Mouse (Mus musculus): ENCODE data around the gene Nfia. TPM values are rescaled to one million over a fixed set of nuclear protein-coding genes. Genes with fewer than 3 reads are reported as not detected.

Nfia gene
- polyA plus RNA-seq, 1 experiment: 41.2 TPM

GRCm38 (mm10) chr4:97844899-97845298 is 72.4 kb downstream of the Nfia start:
- TF ChIP-seq POLR2A (IDR thresholded peaks at IDR 0.05; ENCODE audit: borderline replicate concordance, insufficient read depth, low read length) (no peak), CTCF (IDR thresholded peaks at IDR 0.05; ENCODE audit: borderline replicate concordance, insufficient read depth, low read depth, low read length) (no peak)
- Histone ChIP-seq H3K4me1 (ENCODE audit: control insufficient read depth, insufficient read depth, low read length) (no peaks in the 10 kb centered on the region; the same call in 1 of the 2 replicates), H3K4me3 (replicated peaks; ENCODE audit: insufficient read depth, low read depth, low read length) (no peak overlapping the region), H3K27me3 (ENCODE audit: control insufficient read depth, insufficient read depth, low read length) (no peaks in the 10 kb centered on the region), H3K27ac (ENCODE audit: insufficient read depth, low read length) (no peak overlapping the region)
- WGBS: 56% methylated on average over 6 of the region's 6 CpGs
- DNase-seq: no peak

GRCm38 (mm10) chr4:97847653-97848052 is 75.1 kb downstream of the Nfia start:
- no peak for DNase-seq
- H3K27ac ChIP-seq (ENCODE audit: insufficient read depth, low read length): no peak overlapping the region
- 83% methylated on average over 5 of the region's 5 CpGs for WGBS
- no peak overlapping the region for H3K4me3 ChIP-seq (replicated peaks; ENCODE audit: insufficient read depth, low read depth, low read length)
- H3K27me3 ChIP-seq (ENCODE audit: control insufficient read depth, insufficient read depth, low read length): no peaks in the 10 kb centered on the region
- no peaks in the 10 kb centered on the region for H3K4me1 ChIP-seq (ENCODE audit: control insufficient read depth, insufficient read depth, low read length)
- TF ChIP-seq CTCF (IDR thresholded peaks at IDR 0.05; ENCODE audit: borderline replicate concordance, insufficient read depth, low read depth, low read length) (no peak), POLR2A (IDR thresholded peaks at IDR 0.05; ENCODE audit: borderline replicate concordance, insufficient read depth, low read length) (no peak)

GRCm38 (mm10) chr4:97850991-97851390 is 78.5 kb downstream of the Nfia start:
- Histone ChIP-seq H3K4me3 (replicated peaks; ENCODE audit: insufficient read depth, low read depth, low read length) (no peak overlapping the region), H3K27ac (ENCODE audit: insufficient read depth, low read length) (no peak overlapping the region), H3K27me3 (ENCODE audit: control insufficient read depth, insufficient read depth, low read length) (no peaks in the 10 kb centered on the region), H3K4me1 (ENCODE audit: control insufficient read depth, insufficient read depth, low read length) (peaks cover under 1% of the 10 kb centered on the region; the same call in 1 of the 2 replicates)
- TF ChIP-seq CTCF (IDR thresholded peaks at IDR 0.05; ENCODE audit: borderline replicate concordance, insufficient read depth, low read depth, low read length) (no peak), POLR2A (IDR thresholded peaks at IDR 0.05; ENCODE audit: borderline replicate concordance, insufficient read depth, low read length) (no peak)
- WGBS: 93% methylated on average over 3 of the region's 3 CpGs
- DNase-seq: no peak

- Histone ChIP-seq H3K4me3 (replicated peaks; ENCODE audit: insufficient read depth, low read depth, low read length) (no peak overlapping the region), H3K27me3 (ENCODE audit: control insufficient read depth, insufficient read depth, low read length) (no peaks in the 10 kb centered on the region), H3K4me1 (ENCODE audit: control insufficient read depth, insufficient read depth, low read length) (peaks cover 3% of the 10 kb centered on the region; the same call in 1 of the 2 replicates), H3K27ac (ENCODE audit: insufficient read depth, low read length) (no peak overlapping the region)
- DNase-seq: no peak
- 90% methylated on average over 5 of the region's 5 CpGs for WGBS
- TF ChIP-seq POLR2A (IDR thresholded peaks at IDR 0.05; ENCODE audit: borderline replicate concordance, insufficient read depth, low read length) (no peak), CTCF (IDR thresholded peaks at IDR 0.05; ENCODE audit: borderline replicate concordance, insufficient read depth, low read depth, low read length) (no peak)
Measured at GRCm38 (mm10) chr4:97851698-97852097, 79.2 kb downstream of the Nfia start.

- Histone ChIP-seq H3K4me3 (replicated peaks; ENCODE audit: insufficient read depth, low read depth, low read length) (no peak overlapping the region), H3K27ac (ENCODE audit: insufficient read depth, low read length) (no peak overlapping the region), H3K4me1 (ENCODE audit: control insufficient read depth, insufficient read depth, low read length) (peaks cover 3% of the 10 kb centered on the region; the same call in 1 of the 2 replicates), H3K27me3 (ENCODE audit: control insufficient read depth, insufficient read depth, low read length) (no peaks in the 10 kb centered on the region)
- 80% methylated on average over 2 of the region's 2 CpGs for WGBS
- TF ChIP-seq POLR2A (IDR thresholded peaks at IDR 0.05; ENCODE audit: borderline replicate concordance, insufficient read depth, low read length) (no peak), CTCF (IDR thresholded peaks at IDR 0.05; ENCODE audit: borderline replicate concordance, insufficient read depth, low read depth, low read length) (no peak)
- DNase-seq: no peak
Measured at GRCm38 (mm10) chr4:97852626-97853025, 80.1 kb downstream of the Nfia start.

- peaks cover 8% of the 10 kb centered on the region for H3K4me1 ChIP-seq (ENCODE audit: control insufficient read depth, insufficient read depth, low read length)
- no peak overlapping the region for H3K4me3 ChIP-seq (replicated peaks; ENCODE audit: insufficient read depth, low read depth, low read length)
- H3K27me3 ChIP-seq (ENCODE audit: control insufficient read depth, insufficient read depth, low read length): no peaks in the 10 kb centered on the region
- WGBS: 87% methylated on average over 4 of the region's 4 CpGs
- H3K27ac ChIP-seq (ENCODE audit: insufficient read depth, low read length): no peak overlapping the region
- no peak for TF ChIP-seq POLR2A (IDR thresholded peaks at IDR 0.05; ENCODE audit: borderline replicate concordance, insufficient read depth, low read length)
- TF ChIP-seq CTCF (IDR thresholded peaks at IDR 0.05; ENCODE audit: borderline replicate concordance, insufficient read depth, low read depth, low read length): no peak
- no peak for DNase-seq
Measured at GRCm38 (mm10) chr4:97854779-97855178, 82.2 kb downstream of the Nfia start.

- 93% methylated on average over 8 of the region's 8 CpGs for WGBS
- DNase-seq: no peak
- no peak overlapping the region for H3K4me3 ChIP-seq (replicated peaks; ENCODE audit: insufficient read depth, low read depth, low read length)
- TF ChIP-seq POLR2A (IDR thresholded peaks at IDR 0.05; ENCODE audit: borderline replicate concordance, insufficient read depth, low read length): no peak
- no peak for TF ChIP-seq CTCF (IDR thresholded peaks at IDR 0.05; ENCODE audit: borderline replicate concordance, insufficient read depth, low read depth, low read length)
- H3K27ac ChIP-seq (ENCODE audit: insufficient read depth, low read length): no peak overlapping the region
- H3K4me1 ChIP-seq (ENCODE audit: control insufficient read depth, insufficient read depth, low read length): peaks cover 8% of the 10 kb centered on the region
- H3K27me3 ChIP-seq (ENCODE audit: control insufficient read depth, insufficient read depth, low read length): no peaks in the 10 kb centered on the region
Measured at GRCm38 (mm10) chr4:97855712-97856420, 83.3 kb downstream of the Nfia start.

- WGBS: 21% methylated on average over 2 of the region's 2 CpGs
- DNase-seq: no peak
- H3K4me3 ChIP-seq (replicated peaks; ENCODE audit: insufficient read depth, low read depth, low read length): no peak overlapping the region
- TF ChIP-seq POLR2A (IDR thresholded peaks at IDR 0.05; ENCODE audit: borderline replicate concordance, insufficient read depth, low read length): no peak
- TF ChIP-seq CTCF (IDR thresholded peaks at IDR 0.05; ENCODE audit: borderline replicate concordance, insufficient read depth, low read depth, low read length): no peak
- H3K4me1 ChIP-seq (ENCODE audit: control insufficient read depth, insufficient read depth, low read length): peaks cover 8% of the 10 kb centered on the region
- H3K27ac ChIP-seq (ENCODE audit: insufficient read depth, low read length): no peak overlapping the region
- H3K27me3 ChIP-seq (ENCODE audit: control insufficient read depth, insufficient read depth, low read length): no peaks in the 10 kb centered on the region
Measured at GRCm38 (mm10) chr4:97857549-97857948, 85.0 kb downstream of the Nfia start.
